Mouse (Mus musculus) heart, postnatal 0 days (tissue): ENCODE measurements around the gene Nr1d2.

Experiments used
- CTCF ChIP-seq: IDR thresholded peaks from 2 replicates; pipeline ENCODE4 v1.5.1; 2016; ENCODE audit warnings: antibody characterized with exemption, control low read depth, low read depth
- EP300 ChIP-seq: IDR thresholded peaks from 2 replicates; pipeline ENCODE4 v1.6.1; 2016; ENCODE audit warnings: antibody characterized with exemption, low read depth

DNA sequence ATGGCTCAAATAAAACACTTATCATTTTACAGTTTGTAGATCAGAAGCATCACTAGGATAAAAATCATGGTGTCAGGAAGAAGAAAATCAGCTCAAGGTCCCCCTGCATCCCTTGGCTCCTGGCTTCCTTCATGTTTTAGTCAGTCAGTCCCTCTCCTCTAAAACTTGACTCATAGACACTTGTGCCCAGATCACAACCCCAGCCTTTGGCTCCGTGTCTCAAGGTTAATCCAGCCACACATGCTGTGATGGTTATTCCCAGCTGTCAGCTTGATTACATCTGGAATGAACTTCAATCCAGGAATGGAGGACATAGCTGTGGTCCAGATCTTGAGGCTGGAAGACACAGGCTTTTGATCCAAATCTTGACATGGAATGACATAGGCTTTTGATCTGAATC lies 35.6 kb upstream of the Nr1d2 start:
- TF ChIP-seq CTCF: no peak
- TF ChIP-seq EP300: no peak
